Mouse (Mus musculus) G1E (cell line): ENCODE data around the gene Il17re.

Experiments used
- CTCF ChIP-seq: IDR thresholded peaks from 2 replicates; pipeline ENCODE4 v1.5.1; 2012; ENCODE audit warnings: low read depth, low read length, inconsistent platforms, mixed read lengths
- TAL1 ChIP-seq: conservative IDR thresholded peaks from 2 replicates; pipeline ENCODE4 v1.6.1; 2012; ENCODE audit warnings: low read depth, low read length, inconsistent platforms, mixed read lengths

GRCm38 (mm10) chr6:113469432-113469831 is 11.1 kb downstream of the Il17re start:
- TF ChIP-seq CTCF (no peak), TAL1 (no peak)
